Mouse (Mus musculus) C2C12 (cell line): Measurements from ENCODE around the gene Lrrc8d. TPM values are rescaled to one million over a fixed set of nuclear protein-coding genes. Genes with fewer than 3 reads are reported as not detected.

Experiments used
- H3K27me3 ChIP-seq: one replicate; pipeline ENCODE4 v1.6.1; 2011; ENCODE audit not compliant: control insufficient read depth, insufficient read depth, insufficient read length
- H3K36me3 ChIP-seq: one replicate; pipeline ENCODE4 v1.6.1; 2011; ENCODE audit not compliant: control insufficient read depth, insufficient read depth
- H3K4me3 ChIP-seq: one replicate; pipeline ENCODE4 v1.5.1; 2011; ENCODE audit warnings: mild to moderate bottlenecking, control low read depth; ENCODE audit not compliant: poor library complexity, insufficient read depth, severe bottlenecking
- H3K79me2 ChIP-seq: one replicate; pipeline ENCODE4 v1.6.1; 2011; ENCODE audit not compliant: control insufficient read depth, insufficient read depth
- H3K79me3 ChIP-seq: one replicate; pipeline ENCODE4 v1.6.1; 2011; ENCODE audit warnings: low read depth, control low read depth
- H3ac ChIP-seq: one replicate; pipeline ENCODE3; 2011; ENCODE audit warnings: low read depth; ENCODE audit not compliant: control insufficient read depth, insufficient read length
- CEBPB ChIP-seq: IDR thresholded peaks from one replicate; pipeline ENCODE4 v1.6.1; 2011; ENCODE audit warnings: low read depth, mild to moderate bottlenecking, control low read depth, moderate library complexity
- CTCF ChIP-seq: IDR thresholded peaks from one replicate; pipeline ENCODE4 v1.5.1; 2011; ENCODE audit not compliant: control insufficient read depth, insufficient read depth, insufficient read length
- FOSL1 ChIP-seq: IDR thresholded peaks from one replicate; pipeline ENCODE4 v1.8.0; 2011; ENCODE audit warnings: mild to moderate bottlenecking, low read length; ENCODE audit not compliant: poor library complexity, insufficient read depth, severe bottlenecking
- MAX ChIP-seq: IDR thresholded peaks from one replicate; pipeline ENCODE4 v1.6.1; 2011; ENCODE audit warnings: mild to moderate bottlenecking, control low read depth
- MYOD1 ChIP-seq: IDR thresholded peaks from one replicate; pipeline ENCODE4 v1.6.1; 2011; ENCODE audit warnings: low read depth; ENCODE audit not compliant: control insufficient read depth, insufficient read length
- MYOG ChIP-seq: IDR thresholded peaks from one replicate; pipeline ENCODE4 v1.6.1; 2011; ENCODE audit not compliant: control insufficient read depth, insufficient read length; ENCODE audit errors: extremely low read depth
- USF1 ChIP-seq: IDR thresholded peaks from one replicate; pipeline ENCODE4 v1.6.1; 2011; ENCODE audit warnings: low read depth, mild to moderate bottlenecking, control low read depth, moderate library complexity
- polyA plus RNA-seq: library from polyadenylated mRNA; unstranded; fragments of >200 nt; fragmentation: generic; extraction: Trizol; gene quantifications from one replicate; pipeline ENCODE4 v1.2.1, GENCODE M21; 2012; ENCODE audit warnings: missing spikeins

The Lrrc8d gene
- polyA plus RNA-seq, 1 experiment = 21.1 TPM

GRCm38 (mm10) chr5:105745324-105745723, 45.6 kb downstream of the Lrrc8d start:
- Histone ChIP-seq H3K4me3 (no peak overlapping the region), H3K27me3 (no peaks in the 10 kb centered on the region), H3K36me3 (no peaks in the 10 kb centered on the region), H3ac (no peak overlapping the region), H3K79me3 (no peaks in the 10 kb centered on the region), H3K79me2 (no peaks in the 10 kb centered on the region)
- TF ChIP-seq USF1 (no peak), MAX (no peak), MYOD1 (no peak), FOSL1 (no peak), CEBPB (no peak), MYOG (no peak), CTCF (no peak)

- H3K4me3 ChIP-seq = no peak overlapping the region
- H3K79me3 ChIP-seq = no peaks in the 10 kb centered on the region
- no peaks in the 10 kb centered on the region for H3K79me2 ChIP-seq
- TF ChIP-seq CTCF (no peak), MYOG (no peak), CEBPB (no peak), USF1 (no peak), FOSL1 (no peak), MYOD1 (no peak), MAX (no peak)
- no peaks in the 10 kb centered on the region for H3K27me3 ChIP-seq
- no peak overlapping the region for H3ac ChIP-seq
- no peaks in the 10 kb centered on the region for H3K36me3 ChIP-seq
Measured at GRCm38 (mm10) chr5:105745927-105746454, 46.2 kb downstream of the Lrrc8d start.

GRCm38 (mm10) chr5:105754803-105755202, 55.0 kb downstream of the Lrrc8d start:
- H3K27me3 ChIP-seq = no peaks in the 10 kb centered on the region
- H3K79me2 ChIP-seq = no peaks in the 10 kb centered on the region
- peaks cover 4% of the 10 kb centered on the region for H3K36me3 ChIP-seq
- H3ac ChIP-seq = no peak overlapping the region
- TF ChIP-seq MYOG (no peak), FOSL1 (no peak), USF1 (no peak), CTCF (no peak)
- no peak overlapping the region for H3K4me3 ChIP-seq
- no peaks in the 10 kb centered on the region for H3K79me3 ChIP-seq

GRCm38 (mm10) chr5:105755491-105755890, 55.7 kb downstream of the Lrrc8d start:
- H3K79me3 ChIP-seq = no peaks in the 10 kb centered on the region
- peaks cover 4% of the 10 kb centered on the region for H3K36me3 ChIP-seq
- no peak overlapping the region for H3ac ChIP-seq
- H3K79me2 ChIP-seq = no peaks in the 10 kb centered on the region
- H3K4me3 ChIP-seq = no peak overlapping the region
- no peaks in the 10 kb centered on the region for H3K27me3 ChIP-seq
- TF ChIP-seq MYOD1 (no peak), MYOG (no peak), CTCF (no peak), FOSL1 (no peak), MAX (no peak), CEBPB (no peak), USF1 (no peak)

DNA sequence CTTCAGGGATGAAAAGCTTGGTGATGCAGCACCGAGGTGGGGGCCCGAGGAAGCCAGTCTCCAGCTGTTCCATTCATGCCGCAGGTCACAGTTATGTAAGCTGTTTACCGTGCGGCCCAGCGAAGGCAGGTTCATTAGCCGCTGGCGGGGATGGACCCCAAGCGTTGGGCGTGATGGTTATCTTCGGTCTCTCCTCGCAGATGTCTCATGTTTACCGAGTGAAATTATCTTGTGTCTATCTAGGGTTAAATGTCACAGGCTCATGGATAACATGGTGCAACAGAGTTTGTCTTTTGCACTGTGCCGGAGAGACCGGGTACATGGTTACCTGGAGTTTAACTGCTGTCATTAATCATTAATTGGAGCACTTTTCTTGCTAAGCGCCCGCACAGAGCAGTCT, 58.2 kb downstream of the Lrrc8d start:
- H3K4me3 ChIP-seq = no peak overlapping the region
- TF ChIP-seq MAX = no peak
- no peak for TF ChIP-seq CEBPB
- no peak for TF ChIP-seq MYOG
- TF ChIP-seq FOSL1 = no peak
- TF ChIP-seq CTCF = no peak
- TF ChIP-seq MYOD1 = no peak

DNA sequence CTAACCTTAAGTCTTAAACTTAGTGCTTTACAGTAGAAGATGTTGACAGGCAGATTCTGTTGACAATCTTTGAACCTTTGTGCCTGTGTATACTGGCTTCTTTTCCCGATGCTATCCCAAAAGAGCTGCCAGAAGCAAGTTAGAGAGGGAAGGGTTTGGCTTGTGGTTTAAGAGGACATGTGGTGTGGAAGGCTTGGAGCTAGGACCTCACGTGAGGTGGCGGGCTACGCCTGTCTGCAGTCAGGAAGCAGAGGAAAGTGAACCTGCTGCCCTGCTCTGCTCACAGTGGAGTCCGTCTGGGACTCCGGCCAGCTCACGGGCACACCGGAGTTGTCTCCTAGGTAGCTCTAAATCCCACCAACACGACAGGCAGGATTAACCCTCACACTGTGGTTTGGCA, 59.1 kb downstream of the Lrrc8d start:
- no peaks in the 10 kb centered on the region for H3K79me3 ChIP-seq
- no peak overlapping the region for H3K4me3 ChIP-seq
- TF ChIP-seq CEBPB (no peak), MYOG (no peak), MYOD1 (no peak), MAX (no peak), FOSL1 (no peak), USF1 (no peak), CTCF (no peak)
- H3ac ChIP-seq = no peak overlapping the region
- no peaks in the 10 kb centered on the region for H3K79me2 ChIP-seq
- H3K36me3 ChIP-seq = no peaks in the 10 kb centered on the region
- no peaks in the 10 kb centered on the region for H3K27me3 ChIP-seq

More for the DNA sequence above, 58.2 kb downstream of the Lrrc8d start:
- H3K79me3 ChIP-seq = no peaks in the 10 kb centered on the region
- H3K79me2 ChIP-seq = no peaks in the 10 kb centered on the region
- H3ac ChIP-seq = no peak overlapping the region
- H3K27me3 ChIP-seq = no peaks in the 10 kb centered on the region
- H3K36me3 ChIP-seq = no peaks in the 10 kb centered on the region
